ENCODE assay signal across 9 mouse cellular contexts in genomic region chr16:20509349-20509748, GRCm38 (mm10). TPM values are rescaled to one million over a fixed set of nuclear protein-coding genes. Genes with fewer than 3 reads are reported as not detected.
DNase-seq lines count a peak whose midpoint lies in the region; ATAC-seq and TF ChIP-seq lines count a peak whose summit lies in the region.
"Had no signal": no experiment of that assay in that cellular context is flagged by ENCODE, and none has a peak within 500 bp of the region (broad histone marks: within the 10 kb centered on the region; RNA-seq: fewer than 3 reads in every experiment).

No protein-coding gene starts in this region.

- H3K27me3 ChIP-seq in thymus, adult 2 months (ENCODE audit: control insufficient read depth, insufficient read depth, low read length): no peaks in the 10 kb centered on the region
- no peaks in the 10 kb centered on the region for H3K27me3 ChIP-seq in liver, adult 2 months (ENCODE audit: control insufficient read depth, insufficient read depth, low read length)
- no peaks in the 10 kb centered on the region for H3K27me3 ChIP-seq in neural tube, embryonic 11.5 days (ENCODE audit: control insufficient read depth, insufficient read depth, low read length)
- H3K27me3 ChIP-seq: embryonic facial prominence, embryonic 13.5 days had no signal

- no peak overlapping the region for H3K4me2 ChIP-seq in neural tube, embryonic 11.5 days (ENCODE audit: low read depth)
- H3K4me2 ChIP-seq: embryonic facial prominence, embryonic 13.5 days had no signal

- ATAC-seq in neural tube, embryonic 11.5 days (ENCODE audit: insufficient read depth, low FRiP score, low TSS enrichment): no peak

- no peak overlapping the region for H3K4me3 ChIP-seq in thymus, adult 2 months (ENCODE audit: control insufficient read depth, insufficient read depth, low read length)
- H3K4me3 ChIP-seq in liver, adult 2 months (ENCODE audit: insufficient read depth, low read depth, low read length): no peak overlapping the region
- H3K4me3 ChIP-seq in neural tube, embryonic 11.5 days (ENCODE audit: low read depth, low read length): no peak overlapping the region
- H3K4me3 ChIP-seq: embryonic facial prominence, embryonic 13.5 days had no signal

- WGBS in thymus, adult 2 months: 89% methylated on average over 3 of the region's 3 CpGs
- 64% methylated on average over 3 of the region's 3 CpGs for WGBS in liver, adult 2 months
- 89% methylated on average over 3 of the region's 3 CpGs for WGBS in neural tube, embryonic 11.5 days

- TF ChIP-seq CTCF in thymus, adult 2 months (IDR thresholded peaks at IDR 0.05; ENCODE audit: borderline replicate concordance, control insufficient read depth, extremely low read depth, insufficient read depth, low read length, poor library complexity): peak; percentile 21; the same call in 1 of the 2 replicates
- TF ChIP-seq CTCF in liver, adult 2 months (IDR thresholded peaks at IDR 0.05; ENCODE audit: low read depth, low read length): peak; percentile 62

- DNase-seq in thymus, adult 2 months: peak; percentile 21
- DNase-seq in thymus, adult 18-20 months: no peak
- DNase-seq in cerebellum, adult 11-12 months: peak; percentile 71
- DNase-seq in forelimb bud, embryonic 11.5 days (ENCODE audit: low read depth, low spot score): peak; percentile 41
- DNase-seq in liver, adult 2 months (ENCODE audit: extremely low read depth, low read depth, low spot score): peak; percentile 31
- peak; percentile 38 for DNase-seq in neural tube, embryonic 11.5 days (ENCODE audit: low spot score)
- DNase-seq in right cerebral cortex, postnatal 10 days (ENCODE audit: low spot score in 2 of 2): no peak
- DNase-seq in T-cell, adult 2 months (ENCODE audit: low spot score): no peak

- H3K36me3 ChIP-seq in thymus, adult 2 months (ENCODE audit: control insufficient read depth, insufficient read depth, low read length): peaks cover 72% of the 10 kb centered on the region
- peaks cover 42% of the 10 kb centered on the region for H3K36me3 ChIP-seq in liver, adult 2 months (ENCODE audit: control insufficient read depth, insufficient read depth, low read length)
- H3K36me3 ChIP-seq in neural tube, embryonic 11.5 days (ENCODE audit: control insufficient read depth, insufficient read depth, low read length): peaks cover 27% of the 10 kb centered on the region

- H3K27ac ChIP-seq in thymus, adult 2 months (ENCODE audit: control insufficient read depth, insufficient read depth, low read length): no peak overlapping the region
- no peak overlapping the region for H3K27ac ChIP-seq in liver, adult 2 months (replicated peaks; ENCODE audit: insufficient read depth, low read depth, low read length)
- no peak overlapping the region for H3K27ac ChIP-seq in neural tube, embryonic 11.5 days (ENCODE audit: low read depth, low read length)
- H3K27ac ChIP-seq: embryonic facial prominence, embryonic 13.5 days had no signal

- no peaks in the 10 kb centered on the region for H3K9me3 ChIP-seq in neural tube, embryonic 11.5 days (ENCODE audit: control insufficient read depth, low read length)
- H3K9me3 ChIP-seq: embryonic facial prominence, embryonic 13.5 days had no signal

- H3K4me1 ChIP-seq in thymus, adult 2 months (replicated peaks; ENCODE audit: control insufficient read depth, insufficient read depth, low read length): no peaks in the 10 kb centered on the region
- H3K4me1 ChIP-seq in liver, adult 2 months (ENCODE audit: control insufficient read depth, insufficient read depth, low read length): no peaks in the 10 kb centered on the region
- H3K4me1 ChIP-seq in neural tube, embryonic 11.5 days (ENCODE audit: control insufficient read depth, insufficient read depth, low read length): no peaks in the 10 kb centered on the region
- H3K4me1 ChIP-seq: embryonic facial prominence, embryonic 13.5 days had no signal

- no peak for TF ChIP-seq POLR2A in thymus, adult 2 months (IDR thresholded peaks at IDR 0.05; ENCODE audit: control insufficient read depth, extremely low read depth, insufficient read depth, low read length, poor library complexity)
- TF ChIP-seq POLR2A in liver, adult 2 months (IDR thresholded peaks at IDR 0.05; ENCODE audit: extremely low read depth, insufficient read depth, low read length): no peak

- H3K79me2 ChIP-seq in liver, adult 2 months (ENCODE audit: control insufficient read depth, insufficient read depth, low read length): no peaks in the 10 kb centered on the region

- H3K9ac ChIP-seq in liver, adult 2 months (ENCODE audit: low read depth, low read length): no peak overlapping the region
- H3K9ac ChIP-seq in neural tube, embryonic 11.5 days (ENCODE audit: low read length): no peak overlapping the region
- H3K9ac ChIP-seq: embryonic facial prominence, embryonic 13.5 days had no signal

RNA-seq across cellular contexts. Expression of gene Dvl3, which starts 7.4 kb away (rescaled TPM):
- polyA plus RNA-seq in thymus, adult 2 months (2012; rRNA removed): 42.7 and 49.5 TPM in 2 replicates
- total RNA-seq in liver, adult 2 months (2014; rRNA removed): 2.5 and 5.8 TPM in 2 replicates
- 11.6 and 15.0 TPM in 2 replicates for polyA plus RNA-seq in liver, adult 2 months (2012; rRNA removed)
- polyA plus RNA-seq in neural tube, embryonic 11.5 days (2014; fragmentation: Nextera tagmentation; extraction: Ambion mirVana): 58.1 and 62.7 TPM in 2 replicates

RNA-seq across cellular contexts. Expression of gene Eif2b5, which starts 10.7 kb away (rescaled TPM):
- polyA plus RNA-seq in thymus, adult 2 months (2012; rRNA removed): 40.7 and 44.7 TPM in 2 replicates
- 38.1 and 38.9 TPM in 2 replicates for total RNA-seq in liver, adult 2 months (2014; rRNA removed)
- polyA plus RNA-seq in liver, adult 2 months (2012; rRNA removed): 19.2 and 19.3 TPM in 2 replicates
- 130 and 137 TPM in 2 replicates for polyA plus RNA-seq in neural tube, embryonic 11.5 days (2014; fragmentation: Nextera tagmentation; extraction: Ambion mirVana)

RNA-seq across cellular contexts. Expression of gene Ap2m1, which starts 25.9 kb away (rescaled TPM):
- 512 and 578 TPM in 2 replicates for polyA plus RNA-seq in thymus, adult 2 months (2012; rRNA removed)
- 151 and 236 TPM in 2 replicates for total RNA-seq in liver, adult 2 months (2014; rRNA removed)
- polyA plus RNA-seq in liver, adult 2 months (2012; rRNA removed): 298 and 343 TPM in 2 replicates
- polyA plus RNA-seq in neural tube, embryonic 11.5 days (2014; fragmentation: Nextera tagmentation; extraction: Ambion mirVana): 886 and 907 TPM in 2 replicates

RNA-seq across cellular contexts. Expression of gene Abcf3, which starts 39.0 kb away (rescaled TPM):
- polyA plus RNA-seq in thymus, adult 2 months (2012; rRNA removed): 60.9 and 70.8 TPM in 2 replicates
- total RNA-seq in liver, adult 2 months (2014; rRNA removed): 42.0 and 44.9 TPM in 2 replicates
- polyA plus RNA-seq in liver, adult 2 months (2012; rRNA removed): 29.5 and 48.5 TPM in 2 replicates
- polyA plus RNA-seq in neural tube, embryonic 11.5 days (2014; fragmentation: Nextera tagmentation; extraction: Ambion mirVana): 59.5 and 61.3 TPM in 2 replicates

Comparison
In these comparisons a context has a peak if more than half of its experiments do, and no peak if none do; other contexts are left out.
1. DNase-seq: peak in thymus, adult 2 months (single experiment), cerebellum, adult 11-12 months (single experiment), forelimb bud, embryonic 11.5 days (single experiment), liver, adult 2 months (single experiment) and neural tube, embryonic 11.5 days (single experiment); none in thymus, adult 18-20 months (0 of 2), right cerebral cortex, postnatal 10 days (0 of 2) and T-cell, adult 2 months (single experiment).